Mouse (Mus musculus): Measurements from ENCODE around the gene Gprc5c. TPM values are rescaled to one million over a fixed set of nuclear protein-coding genes. Genes with fewer than 3 reads are reported as not detected.
"Not testable (repeated sequence)": the region's sequence is repeated elsewhere in the genome, so short reads cannot be mapped to it uniquely, and the experiment has no call there.

Gene Gprc5c
- polyA plus RNA-seq, 1 experiment = 5.1 TPM

DNA sequence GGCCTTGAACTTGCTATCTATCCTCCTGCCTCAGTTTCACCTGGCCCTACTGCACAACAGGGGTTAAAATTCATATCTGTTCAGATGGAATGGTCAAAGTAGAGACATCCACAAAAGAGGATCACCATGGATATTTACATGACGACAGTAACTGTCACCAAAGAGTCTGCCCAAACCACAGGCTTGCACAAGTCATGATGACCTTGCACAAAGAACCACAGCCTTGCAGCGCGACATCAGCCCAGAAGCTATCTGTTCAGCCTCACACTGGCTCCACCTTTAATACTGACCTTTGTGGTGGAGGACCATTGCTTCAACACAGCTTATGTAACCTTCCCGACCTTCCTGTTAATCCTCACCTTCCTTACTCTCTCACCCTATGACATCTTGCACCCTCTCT, 56.6 kb downstream of the Gprc5c start:
- DNase-seq (ENCODE audit: low spot score) = no peak

DNA sequence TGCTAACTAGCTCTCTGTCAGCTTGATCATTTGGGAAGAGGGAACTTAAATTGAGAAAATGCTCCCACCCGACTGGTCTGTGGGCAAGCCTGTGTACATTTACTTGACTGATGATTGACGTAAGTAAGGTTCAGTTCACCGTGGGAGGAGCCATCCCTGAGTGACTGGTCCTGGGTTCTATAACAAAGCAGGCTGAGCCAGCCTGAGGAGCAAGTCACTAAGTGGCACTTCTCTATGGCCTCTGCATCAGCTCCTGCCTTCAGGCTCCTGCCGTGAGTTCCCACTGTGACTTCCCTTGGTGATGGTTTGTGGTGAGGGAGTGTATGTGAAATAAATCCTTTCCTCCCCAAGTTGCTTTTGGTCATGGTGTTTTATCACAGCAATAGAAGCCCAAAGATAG, 57.1 kb downstream of the Gprc5c start:
- no peak for DNase-seq (ENCODE audit: low spot score)

DNA sequence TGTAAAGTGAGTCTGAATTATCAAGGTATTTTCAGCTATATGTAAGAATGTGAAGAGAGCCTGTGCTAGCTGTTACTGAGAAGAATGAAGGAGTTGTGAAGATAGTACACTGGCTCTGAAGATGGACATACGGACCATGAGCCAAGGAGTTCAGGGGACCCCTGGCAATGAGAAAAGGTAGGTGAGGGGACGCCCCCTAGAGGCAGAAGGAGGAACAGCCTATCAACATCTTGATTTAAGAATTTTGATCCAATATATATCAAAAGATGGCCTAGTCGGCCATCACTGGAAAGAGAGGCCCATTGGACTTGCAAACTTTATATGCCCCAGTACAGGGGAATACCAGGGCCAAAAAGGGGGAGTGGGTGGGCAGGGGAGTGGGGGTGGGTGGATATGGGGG, 58.6 kb downstream of the Gprc5c start:
- not testable (repeated sequence) for DNase-seq (ENCODE audit: low spot score)

DNA sequence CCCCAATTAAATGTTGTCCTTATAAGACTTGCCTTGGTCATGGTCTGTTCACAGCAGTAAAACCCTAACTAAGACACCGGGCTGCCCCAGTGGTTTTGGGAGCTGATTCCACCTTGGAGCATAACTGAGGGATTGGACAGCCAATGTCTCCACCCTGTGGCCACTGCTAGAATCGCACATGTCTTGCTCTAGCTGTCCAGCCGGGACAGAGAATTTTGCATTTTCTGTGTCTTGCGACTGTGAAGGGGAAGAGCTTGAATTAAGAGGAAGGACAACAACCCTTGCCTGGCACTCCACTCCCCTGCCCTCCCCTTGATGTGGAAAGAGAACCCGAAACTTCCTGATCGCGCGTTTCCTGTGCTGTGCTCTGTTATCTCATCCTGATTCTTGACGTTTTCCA, 61.9 kb downstream of the Gprc5c start:
- DNase-seq (ENCODE audit: low spot score) = peak; percentile 36

DNA sequence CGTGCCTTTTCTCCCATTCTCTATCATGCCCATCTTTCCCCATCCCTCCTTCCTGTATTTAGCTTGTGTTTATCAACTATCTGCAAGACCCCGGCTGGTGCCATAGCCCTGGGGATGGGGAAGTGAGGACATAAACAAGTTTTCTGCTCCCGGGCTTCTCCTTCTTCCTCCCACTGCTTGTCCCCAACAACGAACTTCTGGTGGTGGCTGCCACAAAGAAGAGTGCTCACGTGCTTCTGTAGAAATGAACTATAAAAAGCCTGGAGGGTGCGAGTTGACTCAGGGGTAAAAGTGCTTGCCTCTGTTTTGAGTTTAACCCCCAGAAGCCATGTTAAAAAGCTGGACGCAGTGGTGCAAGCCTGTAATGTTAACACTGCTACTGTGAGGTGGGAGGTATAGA, 64.0 kb downstream of the Gprc5c start:
- no peak for DNase-seq (ENCODE audit: low spot score)

DNA sequence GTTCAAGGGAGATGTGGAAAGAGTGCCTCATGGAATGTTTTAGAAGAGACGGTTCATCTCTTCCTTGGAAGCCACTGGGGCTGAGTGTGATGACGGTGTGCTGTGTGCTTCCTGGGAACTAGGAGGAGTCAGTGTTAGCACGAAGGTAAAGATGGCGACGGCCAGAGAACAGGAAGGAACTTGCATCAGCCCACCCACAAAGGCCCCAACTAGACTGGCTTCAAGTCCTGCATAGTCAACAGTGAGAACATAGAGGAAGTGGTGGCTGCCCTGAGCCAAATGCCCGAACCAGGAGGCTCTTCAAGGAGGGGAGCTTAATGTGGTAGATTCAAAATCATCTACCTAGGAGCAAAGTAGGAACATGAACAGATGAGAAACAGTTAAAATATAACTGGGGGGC, 66.2 kb downstream of the Gprc5c start:
- DNase-seq (ENCODE audit: low spot score) = no peak

Other genes with a start within 250 kb of the Gprc5c start
- gene Rpl38, start 182.6 kb upstream of the Gprc5c start, polyA plus RNA-seq (2012; rRNA removed) = 2,406 and 2,749 TPM in 2 replicates
- 3.7 and 4.7 TPM in 2 replicates for gene Ttyh2, start 175.7 kb upstream of the Gprc5c start, polyA plus RNA-seq (2012; rRNA removed)
- gene Dnaic2, start 123.7 kb upstream of the Gprc5c start, polyA plus RNA-seq (2012; rRNA removed) = 1.1 and 1.2 TPM in 2 replicates
- 0.65 and 1.3 TPM in 2 replicates for gene Kif19a, start 85.8 kb upstream of the Gprc5c start, polyA plus RNA-seq (2012; rRNA removed)
- 0.15 and 0.22 TPM in 2 replicates for gene Btbd17, start 55.2 kb upstream of the Gprc5c start, polyA plus RNA-seq (2012; rRNA removed)
- gene Gpr142, start 52.2 kb upstream of the Gprc5c start, polyA plus RNA-seq (2012; rRNA removed) = not detected in 2 replicates
- gene Cd300a, start 38.9 kb downstream of the Gprc5c start, polyA plus RNA-seq (2012; rRNA removed) = 0.93 and 1.0 TPM in 2 replicates
- 2.4 and 3.6 TPM in 2 replicates for gene Cd300lb, start 83.2 kb downstream of the Gprc5c start, polyA plus RNA-seq (2012; rRNA removed)
- gene Cd300c, start 118.0 kb downstream of the Gprc5c start, polyA plus RNA-seq (2012; rRNA removed) = 0.21 and 0.51 TPM in 2 replicates
- gene Cd300ld, start 138.8 kb downstream of the Gprc5c start, polyA plus RNA-seq (2012; rRNA removed) = 4.2 and 6.1 TPM in 2 replicates
- 3.5 and 4.8 TPM in 2 replicates for gene Cd300c2, start 150.7 kb downstream of the Gprc5c start, polyA plus RNA-seq (2012; rRNA removed)
- gene Cd300ld2, start 165.0 kb downstream of the Gprc5c start, polyA plus RNA-seq (2012; rRNA removed) = 0.83 and 1.2 TPM in 2 replicates
- 3.3 and 3.6 TPM in 2 replicates for gene Cd300ld4, start 175.9 kb downstream of the Gprc5c start, polyA plus RNA-seq (2012; rRNA removed)
- gene Cd300ld5, start 186.6 kb downstream of the Gprc5c start, polyA plus RNA-seq (2012; rRNA removed) = 3.1 and 5.2 TPM in 2 replicates
- 16.9 and 17.1 TPM in 2 replicates for gene Cd300ld3, start 197.3 kb downstream of the Gprc5c start, polyA plus RNA-seq (2012; rRNA removed)
- 0.04 and 0.15 TPM in 2 replicates for gene Cd300e, start 211.0 kb downstream of the Gprc5c start, polyA plus RNA-seq (2012; rRNA removed)
- gene Rab37, start 240.3 kb downstream of the Gprc5c start, polyA plus RNA-seq (2012; rRNA removed) = 0.77 and 0.94 TPM in 2 replicates

All from urinary bladder, adult 2 months (tissue).